Mouse (Mus musculus): ENCODE measurements around the gene Atcay.

GRCm38 (mm10) chr10:81210154-81210553, 20.5 kb downstream of the Atcay start:
- peak; percentile 83 for TF ChIP-seq CTCF (conservative IDR thresholded peaks at IDR 0.05; ENCODE audit: low read length)
- no peak for TF ChIP-seq NANOG (IDR thresholded peaks at IDR 0.05; ENCODE audit: borderline replicate concordance, low read length)
- no peak for TF ChIP-seq POU5F1 (IDR thresholded peaks at IDR 0.05; ENCODE audit: borderline replicate concordance, low read length)

Data from E14TG2a.4 (cell line).